Mouse (Mus musculus): ENCODE measurements around the gene Zfp574.

- 0 out of 2 replicates have a peak, but pooled peaks have one; percentile 42 for TF ChIP-seq MAZ (IDR thresholded peaks at IDR 0.05; ENCODE audit: low read depth, low read length)
- TF ChIP-seq USF1 (IDR thresholded peaks at IDR 0.05; ENCODE audit: low read depth, low read length), result no peak
- TF ChIP-seq MAX (IDR thresholded peaks at IDR 0.05; ENCODE audit: low read length), result no peak
- no peak for TF ChIP-seq CTCF (IDR thresholded peaks at IDR 0.05 in 2 of 3, conservative IDR thresholded peaks at IDR 0.05 in 1 of 3; ENCODE audit: control insufficient read depth in 1 of 3, insufficient read depth in 1 of 3, low read depth in 2 of 3, low read length in 3 of 3, poor library complexity in 1 of 3, severe bottlenecking in 1 of 3)
- TF ChIP-seq POLR2A (IDR thresholded peaks at IDR 0.05; ENCODE audit: control insufficient read depth in 1 of 2, insufficient read depth in 1 of 2, low read depth in 1 of 2, low read length in 2 of 2, poor library complexity in 1 of 2), result no peak
- no peak for TF ChIP-seq GATA1 (IDR thresholded peaks at IDR 0.05; ENCODE audit: low read depth, low read length)
- TF ChIP-seq BHLHE40 (IDR thresholded peaks at IDR 0.05; ENCODE audit: borderline replicate concordance, low read depth, low read length), result no peak
Observed at GRCm38 (mm10) chr7:25120061-25120834, 47.9 kb downstream of the Zfp574 start.

Data from MEL (cell line).